Mouse (Mus musculus) left cerebral cortex, postnatal 4 days (tissue): ENCODE data around the gene Csmd2. TPM values are rescaled to one million over a fixed set of nuclear protein-coding genes. Genes with fewer than 3 reads are reported as not detected.
A peak's percentile ranks its signal among the peaks of the same experiment; 100 is the strongest.

Experiments used
- DNase-seq: peaks from one replicate; pipeline ENCODE4 v3.0.0-alpha.2; 2022
- intact Hi-C: fragments of 180-260 bp; cut with DNase I; formaldehyde crosslinking; loops from one replicate; pipeline ENCODE4 v1.15.1; 2025
- total RNA-seq, 2 experiments: library from RNA; stranded (reverse); gene quantifications; 2 replicates each; pipeline ENCODE4 v1.2.3; 2021

Gene Csmd2
- total RNA-seq, 2 experiments from 2014 or later: 76.9 to 83.5 TPM

DNA sequence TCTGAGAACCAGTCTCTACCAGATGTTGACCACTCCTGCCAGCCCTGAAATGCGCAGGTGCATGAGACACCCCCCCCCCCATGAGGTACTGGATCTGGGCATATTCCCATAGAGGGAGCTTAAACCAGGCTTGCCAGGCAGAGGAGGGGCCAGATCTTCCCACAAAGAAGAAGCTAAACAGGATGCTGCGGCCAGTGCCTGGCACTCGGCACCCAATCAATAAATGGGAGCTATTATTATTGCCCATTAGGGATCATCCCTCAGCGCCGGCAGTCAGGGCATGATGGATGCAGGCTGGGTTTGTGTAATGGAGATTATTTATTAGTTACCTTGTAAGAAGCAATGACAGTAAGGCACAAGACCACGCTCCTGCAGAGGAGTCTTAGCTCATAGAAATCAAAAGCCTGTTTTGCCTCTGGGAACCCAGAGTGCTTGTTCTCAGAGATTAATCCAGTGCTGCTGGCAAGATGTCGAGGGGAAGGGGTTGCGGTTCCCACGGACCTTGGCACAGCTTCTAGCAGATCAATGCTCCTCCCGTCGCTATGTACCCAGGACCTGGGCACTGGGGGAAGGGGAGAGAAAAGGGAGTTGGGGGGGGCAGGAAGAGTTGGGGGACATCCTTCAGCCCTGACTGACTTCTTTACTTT is 146.8 kb downstream of the Csmd2 start:
- intact Hi-C loops: no loop called here
- no peak for DNase-seq

DNA sequence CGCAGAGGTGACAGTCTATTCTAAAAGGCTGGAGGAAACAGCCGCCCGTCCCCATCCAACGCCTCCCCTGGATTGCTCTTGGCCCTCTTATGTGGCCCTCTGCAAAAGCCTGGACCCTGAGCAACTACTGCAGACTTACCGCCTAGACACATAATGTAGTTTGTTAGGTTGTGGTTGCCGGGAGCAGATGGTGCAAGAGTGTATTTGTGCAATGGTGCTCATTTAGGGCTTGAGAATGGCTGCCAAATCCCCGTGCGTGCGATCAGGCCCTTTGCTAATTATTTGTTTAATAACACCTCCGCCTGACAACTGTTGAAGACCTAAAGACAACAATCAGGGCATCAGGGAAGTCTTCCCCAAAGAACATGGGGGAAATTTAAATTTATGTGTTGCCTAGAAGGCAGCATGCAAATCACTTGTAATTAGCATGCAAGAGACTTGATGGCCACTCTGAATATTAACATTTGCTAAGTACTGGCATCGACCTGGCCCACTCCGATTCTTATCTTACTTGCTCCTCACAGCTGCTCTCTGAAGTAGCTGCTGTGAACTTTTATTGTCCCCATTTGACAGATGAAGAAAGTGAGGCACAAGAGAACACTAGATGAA is 147.5 kb downstream of the Csmd2 start:
- intact Hi-C loops: no loop called here
- DNase-seq: no peak

DNA sequence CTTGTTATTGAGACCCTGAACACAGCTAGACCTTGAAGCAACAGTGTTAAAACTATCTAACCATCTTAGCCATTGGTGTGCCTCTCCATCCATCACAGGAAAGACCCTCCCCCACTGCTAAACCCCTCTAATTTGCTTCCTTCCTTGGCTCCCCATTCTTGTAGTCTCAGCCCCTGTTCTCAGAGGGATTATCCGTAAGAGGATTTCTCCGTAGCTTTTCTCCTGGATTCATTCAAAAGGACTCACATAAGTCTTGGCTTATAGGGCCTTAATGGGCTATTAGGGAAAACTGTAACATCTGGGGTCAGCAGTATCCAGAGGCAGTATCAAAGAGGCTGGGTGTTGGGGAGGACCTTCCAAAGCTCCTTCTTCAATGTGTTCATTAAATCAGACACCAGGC is 152.3 kb downstream of the Csmd2 start:
- intact Hi-C loops: no loop called here
- DNase-seq: no peak

DNA sequence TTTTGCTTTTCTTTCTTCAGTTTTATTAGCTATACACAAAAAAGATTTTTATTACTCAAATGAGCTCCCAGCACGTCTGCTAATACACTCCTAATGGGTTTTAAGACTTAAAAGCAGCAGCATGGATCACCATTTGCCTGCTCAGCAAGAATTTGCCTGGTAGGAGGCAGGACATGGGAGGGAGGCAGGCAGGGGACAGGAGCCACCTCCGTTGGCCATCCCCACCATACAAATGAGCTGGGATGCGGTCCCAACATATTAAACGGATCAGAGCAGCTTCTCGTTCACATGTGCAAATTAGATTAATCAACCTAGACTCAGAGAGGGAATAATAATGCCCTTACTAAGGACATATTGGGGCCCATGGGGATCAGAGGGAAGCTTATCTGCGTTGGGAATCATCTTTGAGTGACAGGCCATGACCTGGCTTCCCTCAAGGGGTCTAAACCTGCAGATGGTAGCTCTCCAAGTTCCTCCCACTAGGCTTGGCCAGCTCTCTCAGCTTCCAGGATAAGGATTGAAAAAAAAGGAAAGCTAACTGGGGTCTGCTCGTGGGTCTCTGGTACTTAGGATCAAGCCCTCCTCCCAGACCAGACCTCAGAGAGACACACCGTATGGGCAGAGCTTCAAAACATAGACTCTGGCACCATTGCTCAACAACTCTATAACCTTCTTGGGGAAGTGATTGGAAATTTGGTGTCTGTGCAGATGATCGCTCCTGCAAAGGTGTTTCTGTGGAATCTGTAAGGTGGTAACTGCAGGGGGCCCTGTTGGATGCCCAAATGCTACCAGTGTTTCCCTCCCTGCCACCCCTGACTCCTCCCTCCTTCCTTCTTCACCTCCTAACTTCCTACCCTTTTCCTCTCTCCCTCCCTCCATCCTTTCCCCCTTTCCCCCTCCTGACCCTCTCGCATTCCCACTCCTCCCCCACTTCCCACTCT is 153.8 kb downstream of the Csmd2 start:
- intact Hi-C loops: no loop called here
- DNase-seq: no peak

DNA sequence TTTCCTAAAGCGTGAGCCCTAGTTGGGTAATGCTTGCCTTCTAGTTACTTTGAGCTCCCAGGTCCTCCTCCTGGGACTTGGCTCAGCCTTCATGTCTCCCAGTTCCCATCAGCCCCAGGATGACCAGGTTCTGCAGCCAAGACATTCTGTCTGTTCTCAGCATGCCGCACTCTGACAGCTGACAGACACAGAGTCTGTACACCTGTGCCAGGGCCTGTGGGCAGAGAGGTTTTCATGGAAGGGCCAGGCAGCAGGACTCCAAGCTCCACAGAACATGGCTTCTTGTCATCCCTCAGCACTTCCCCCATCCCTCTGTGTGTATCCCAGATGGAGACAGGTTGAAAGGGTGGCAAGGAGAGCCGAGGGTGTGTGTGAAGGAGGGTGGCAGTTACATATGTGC is 154.6 kb downstream of the Csmd2 start:
- intact Hi-C loops: no loop called here

DNA sequence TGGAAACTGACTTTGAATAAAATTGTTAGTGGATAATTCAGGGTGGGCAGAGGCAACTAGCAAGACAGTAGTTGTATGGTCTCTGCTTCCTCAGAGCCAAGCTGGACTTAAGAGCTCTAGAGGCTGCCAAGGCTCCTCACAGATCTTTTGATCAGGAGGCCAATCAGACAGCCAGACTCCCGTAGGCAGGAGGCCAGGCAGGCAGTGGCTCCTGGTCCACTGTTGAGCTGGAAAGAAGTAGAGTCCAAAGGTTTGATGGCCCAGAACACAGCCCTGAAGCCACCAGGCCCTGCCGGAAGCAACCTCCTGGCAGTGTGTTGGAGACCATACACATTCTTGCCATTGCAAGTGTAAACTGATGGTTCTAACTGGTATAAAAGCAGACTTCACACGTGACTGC is 155.5 kb downstream of the Csmd2 start:
- DNase-seq: peak; percentile 41
- intact Hi-C loops: no loop called here

More for the DNA sequence above, 154.6 kb downstream of the Csmd2 start:
- peak; percentile 67 for DNase-seq

DNA sequence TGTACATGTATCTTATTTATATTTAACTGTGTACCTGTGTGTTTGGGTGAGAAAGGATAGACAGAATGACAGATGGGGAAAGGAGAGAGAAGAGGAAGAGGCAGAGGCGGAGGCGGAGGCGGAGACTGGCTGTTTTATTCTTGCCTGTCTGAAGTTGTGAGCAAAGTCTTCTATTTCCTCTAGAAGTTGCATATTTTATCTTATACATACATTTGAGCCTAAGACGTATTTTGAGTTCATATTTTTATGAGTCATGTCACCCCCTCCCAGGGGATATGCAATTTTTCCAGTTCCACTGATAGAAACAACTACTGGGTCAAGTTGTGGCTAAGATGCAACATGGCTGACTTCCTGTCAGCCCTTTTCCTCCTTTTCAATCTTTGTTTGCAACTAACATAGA is 161.9 kb downstream of the Csmd2 start:
- intact Hi-C loops: no loop called here
- no peak for DNase-seq

DNA sequence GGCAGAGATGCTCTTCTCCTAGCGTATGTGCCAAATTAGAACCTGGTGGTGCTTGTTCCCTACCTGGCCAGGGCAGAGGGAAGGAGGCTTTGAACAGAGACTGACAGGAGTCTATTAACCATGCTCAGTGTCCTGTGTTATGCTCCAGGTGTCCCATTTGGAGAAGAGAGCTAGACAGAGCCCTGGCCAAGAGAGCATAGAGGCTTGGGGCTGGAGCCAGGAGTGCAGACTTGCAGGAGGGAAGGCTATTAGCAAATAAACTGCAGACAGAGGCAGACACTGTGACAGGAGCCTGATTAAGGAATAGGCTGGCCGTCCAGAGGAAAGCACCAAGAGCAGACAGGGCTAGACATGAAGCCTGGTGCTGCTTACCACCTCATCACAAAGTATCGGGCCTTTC is 164.4 kb downstream of the Csmd2 start:
- DNase-seq: no peak
- intact Hi-C loops: no loop called here

DNA sequence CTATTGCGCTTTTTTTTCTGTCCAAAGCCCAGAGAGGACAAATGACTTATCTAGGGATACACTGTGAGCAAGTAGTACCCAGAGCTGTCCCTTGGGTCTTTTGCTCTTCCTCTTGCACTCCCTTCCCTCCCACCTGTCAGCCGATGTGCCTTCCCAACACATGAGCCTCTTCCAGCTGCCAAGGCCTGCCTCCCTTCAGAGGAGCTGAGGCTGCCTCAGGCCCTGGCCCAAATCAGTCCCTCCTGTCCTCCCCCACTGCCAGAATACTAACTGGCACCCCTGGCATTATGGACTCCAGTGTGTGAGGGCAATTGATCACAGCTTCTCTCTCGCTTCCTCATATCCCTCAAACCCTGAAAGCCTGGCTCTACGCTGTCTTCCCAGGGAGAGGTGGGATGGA is 165.5 kb downstream of the Csmd2 start:
- intact Hi-C loops: no loop called here
- DNase-seq: peak; percentile 46

DNA sequence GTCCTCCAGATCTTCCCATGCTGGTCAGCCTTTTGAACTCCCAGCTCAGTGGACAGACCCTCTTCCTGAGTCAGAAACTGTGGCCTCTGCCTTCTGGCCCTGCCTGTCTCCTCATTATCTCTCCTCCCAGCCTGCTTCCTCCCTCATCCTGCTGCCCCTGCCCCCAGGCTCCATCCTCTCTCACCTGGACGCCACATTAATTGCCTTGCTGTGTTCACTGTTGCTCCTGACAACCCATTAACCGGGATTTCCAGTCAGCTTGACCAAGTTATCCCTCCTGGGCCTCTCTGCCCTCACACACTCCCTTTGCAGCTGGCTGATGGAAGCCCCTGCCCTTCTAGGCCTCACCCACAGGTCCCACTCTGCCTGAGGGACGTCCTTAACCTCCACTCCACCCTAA is 167.6 kb downstream of the Csmd2 start:
- intact Hi-C loops: no loop called here
- no peak for DNase-seq

DNA sequence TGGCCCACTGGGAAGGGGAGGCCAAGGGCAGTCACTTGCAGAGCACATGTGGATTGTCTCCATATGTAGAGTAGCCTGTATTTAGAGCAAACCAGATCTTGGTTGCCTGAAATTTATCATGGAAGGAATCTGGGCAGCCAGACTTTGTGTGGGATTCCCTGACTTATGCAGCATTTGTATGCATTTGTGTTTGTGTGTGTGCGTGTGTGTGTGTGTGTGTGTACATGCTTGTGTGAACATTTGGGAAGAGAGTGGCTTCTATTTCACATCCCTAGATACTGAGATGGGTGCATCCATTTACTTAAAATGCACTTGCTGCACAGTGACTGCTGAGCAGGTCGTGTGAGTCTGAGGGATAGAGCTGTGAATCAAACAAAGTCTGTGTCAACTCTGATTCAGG is 173.0 kb downstream of the Csmd2 start:
- intact Hi-C loops: no loop called here
- DNase-seq: no peak

DNA sequence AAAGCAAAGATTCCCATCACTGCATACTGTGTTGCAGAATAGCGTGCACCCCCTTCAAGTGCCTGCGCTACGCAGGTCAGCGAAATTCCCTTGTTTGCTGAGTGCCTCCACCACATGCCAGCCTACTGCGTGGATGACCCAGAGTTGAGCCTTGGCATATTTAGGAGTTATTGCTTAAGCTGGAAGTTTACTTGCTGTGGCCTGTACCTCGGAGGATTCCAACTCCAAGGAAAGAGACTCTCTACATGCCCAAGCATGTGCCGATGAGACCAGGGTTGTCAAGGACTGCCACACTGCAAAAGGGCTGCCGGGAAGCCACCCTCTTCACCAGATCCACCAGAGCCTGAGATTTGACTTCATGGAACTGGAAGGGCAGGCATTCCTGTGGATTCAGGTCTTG is 182.5 kb downstream of the Csmd2 start:
- intact Hi-C loops: no loop called here
- no peak for DNase-seq

DNA sequence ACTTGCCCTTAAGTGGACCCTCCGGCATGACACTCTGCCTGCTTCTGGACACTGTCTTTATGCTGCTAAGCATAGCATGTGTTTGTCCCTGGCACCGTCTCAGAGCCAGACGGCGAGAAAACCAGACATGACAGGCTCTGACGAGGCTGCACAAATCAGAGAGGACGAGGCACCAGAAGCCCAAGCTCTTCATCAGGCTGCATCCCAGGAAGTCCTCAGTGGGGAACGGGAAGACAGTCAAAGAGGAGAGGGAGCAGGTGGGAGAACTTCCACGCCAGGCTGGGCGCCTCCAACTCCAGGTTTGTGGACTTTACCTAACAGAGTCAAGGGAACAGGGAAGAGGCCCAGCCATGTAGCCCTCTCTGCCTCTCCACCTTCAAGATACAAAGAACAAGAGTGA is 183.6 kb downstream of the Csmd2 start:
- peak; percentile 85 for DNase-seq
- intact Hi-C loops: no loop called here

DNA sequence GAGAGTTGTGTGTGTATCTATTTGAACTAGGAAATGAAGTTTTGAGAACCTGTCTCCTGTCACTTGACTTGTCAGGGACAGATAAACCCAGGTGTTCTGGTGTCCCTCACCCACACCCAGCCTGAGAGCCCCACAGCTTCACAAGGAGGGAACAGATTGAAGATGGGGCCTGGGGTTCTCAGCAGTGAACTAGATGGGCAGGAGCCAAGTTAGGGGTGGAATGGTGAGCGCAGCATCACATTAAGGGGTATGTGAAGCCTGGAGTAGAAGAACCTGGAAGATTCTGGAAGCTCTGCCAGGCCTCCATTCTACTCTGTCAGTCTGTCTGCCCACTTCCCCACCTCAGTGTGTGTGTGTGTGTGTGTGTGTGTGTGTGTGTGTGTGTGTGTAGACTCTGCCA is 184.0 kb downstream of the Csmd2 start:
- peak; percentile 37 for DNase-seq
- intact Hi-C loops: no loop called here

DNA sequence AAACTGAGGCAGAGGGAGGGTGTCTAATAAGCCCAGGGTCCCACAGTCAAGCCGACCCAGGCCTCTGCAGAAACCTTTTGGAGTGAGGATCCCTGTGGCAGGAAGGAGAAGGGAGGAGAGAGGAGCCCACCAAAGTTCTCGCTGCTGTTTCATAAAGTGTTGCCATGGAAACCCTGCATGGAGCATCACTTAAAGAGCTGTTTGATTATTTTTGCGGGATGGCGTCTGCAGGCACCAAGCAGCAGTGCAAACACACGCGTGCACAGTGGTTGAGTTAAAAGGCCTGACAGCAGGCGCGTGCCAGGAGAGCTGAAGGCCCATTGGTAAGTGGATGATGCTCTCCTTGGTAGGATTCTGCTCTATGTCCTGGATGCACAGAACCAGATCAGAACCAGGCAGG is 191.3 kb downstream of the Csmd2 start:
- intact Hi-C loops: no loop called here
- no peak for DNase-seq

DNA sequence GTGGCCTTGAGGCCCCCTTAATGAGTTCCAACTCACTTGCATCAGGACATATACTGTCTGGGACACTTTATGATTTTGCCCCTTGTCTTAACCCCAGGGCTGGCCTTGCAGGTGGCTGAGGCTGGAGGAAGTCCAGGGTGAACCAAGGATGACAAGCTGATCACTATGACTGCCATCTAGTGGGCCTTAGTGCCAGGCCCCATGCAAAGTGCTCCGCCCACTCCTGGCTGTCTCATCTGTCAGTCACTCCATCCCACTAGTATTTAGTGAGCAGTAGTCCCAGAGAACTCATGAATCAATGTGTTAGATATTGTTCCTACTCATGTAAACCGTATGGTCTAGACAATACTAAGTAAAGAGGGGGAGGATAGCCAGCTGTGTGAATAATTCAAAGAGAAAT is 191.9 kb downstream of the Csmd2 start:
- intact Hi-C loops: no loop called here
- peak; percentile 58 for DNase-seq

DNA sequence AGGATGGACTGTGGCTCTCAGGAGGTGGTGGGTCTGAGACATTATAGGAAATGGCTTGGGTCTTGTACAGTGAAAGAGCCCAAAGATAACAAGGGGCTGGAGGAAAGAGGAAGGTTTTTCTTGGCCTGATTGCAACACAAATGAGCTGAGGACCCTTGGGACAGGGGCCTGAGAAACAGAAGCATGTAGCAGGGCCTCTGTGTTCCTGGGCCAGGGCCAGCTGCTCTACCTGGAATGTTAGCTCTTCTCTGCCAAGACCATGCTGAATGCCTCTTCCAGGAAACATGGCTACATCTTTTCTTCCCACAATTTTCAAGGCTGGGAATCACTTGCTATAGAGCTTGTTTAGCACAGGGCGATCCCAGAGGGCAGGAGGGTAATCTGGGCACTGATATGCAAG is 197.1 kb downstream of the Csmd2 start:
- intact Hi-C loops: no loop called here
- no peak for DNase-seq

DNA sequence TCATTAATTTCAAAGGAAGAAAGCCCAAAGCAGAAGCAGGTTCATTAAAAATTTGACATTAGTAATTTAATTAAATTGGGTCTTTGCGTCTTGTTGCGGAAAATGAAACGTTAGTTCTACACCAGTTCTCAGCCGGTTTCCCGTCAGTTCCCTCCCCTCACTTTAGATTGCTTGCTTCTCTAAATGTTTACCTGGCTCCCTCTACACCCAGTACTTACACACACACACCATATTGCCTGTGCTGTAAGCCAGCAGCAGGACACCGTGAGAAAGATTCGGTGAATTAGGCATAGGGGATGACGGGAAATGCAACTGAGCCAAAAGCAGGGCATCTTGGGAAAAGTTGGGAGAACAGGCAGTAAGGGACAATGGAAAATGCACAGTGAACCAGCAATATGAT is 206.8 kb downstream of the Csmd2 start:
- intact Hi-C loops: no loop called here
- DNase-seq: no peak

DNA sequence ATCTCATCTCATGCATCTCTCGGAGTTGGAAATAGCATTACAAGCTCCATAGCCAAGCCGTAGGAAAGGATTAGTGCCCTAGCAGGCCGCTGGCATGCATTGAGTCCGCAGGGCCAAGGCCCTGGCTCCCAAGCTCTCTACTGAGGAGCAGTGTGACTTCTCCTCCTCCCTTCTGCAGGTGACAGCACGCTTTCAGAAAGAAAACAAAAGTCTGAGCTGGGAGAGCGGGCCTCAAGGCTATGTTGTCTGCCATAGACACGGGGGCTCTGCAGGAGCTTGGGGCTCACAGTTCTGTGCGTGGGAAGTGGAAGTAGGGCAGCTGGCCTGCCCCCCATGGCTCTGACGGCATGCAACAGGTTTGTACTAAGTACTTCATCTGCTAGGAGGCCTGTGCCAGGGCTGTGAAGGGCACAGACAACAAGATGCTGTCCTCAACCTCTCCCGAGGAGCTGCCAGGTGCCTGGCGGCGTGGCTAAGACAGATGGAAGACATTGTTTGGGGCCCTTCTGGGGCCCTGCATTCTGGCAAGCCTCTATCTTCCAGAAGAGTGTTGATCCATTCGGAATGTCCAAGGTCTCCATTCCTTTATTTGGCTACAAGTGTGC is 230.4 kb downstream of the Csmd2 start:
- intact Hi-C loops: no loop called here
- DNase-seq: peak; percentile 87

DNA sequence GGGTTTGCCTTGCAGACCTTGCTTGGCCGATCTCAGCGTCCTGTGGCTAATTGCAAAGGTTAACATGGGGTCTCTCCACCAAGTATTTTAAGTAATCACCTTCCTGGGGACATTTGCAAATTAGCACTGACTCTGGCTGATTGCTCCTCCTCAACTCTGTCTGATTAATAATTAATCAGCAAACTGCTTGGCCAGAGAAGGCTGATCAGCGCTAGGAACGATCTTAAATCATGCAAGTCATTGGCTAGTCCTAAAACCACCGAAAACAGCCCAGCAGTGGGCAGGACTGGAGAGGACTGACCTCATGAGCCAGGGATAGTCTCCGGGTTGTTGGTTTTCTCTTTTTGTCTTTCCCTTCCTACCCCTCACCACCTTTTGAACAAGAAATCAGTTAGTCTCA is 236.8 kb downstream of the Csmd2 start:
- no peak for DNase-seq
- intact Hi-C loops: no loop called here
